Mouse (Mus musculus) brown adipose tissue, adult 24 weeks (tissue): Measurements from ENCODE around the gene Cdc42ep1. TPM values are rescaled to one million over a fixed set of nuclear protein-coding genes. Genes with fewer than 3 reads are reported as not detected.
A peak's percentile ranks its signal among the peaks of the same experiment; 100 is the strongest.

Experiments used
- H3K27ac ChIP-seq: fragments of 200-500 bp; replicated peaks from 2 replicates; pipeline ENCODE4 v1.5.1; 2012; ENCODE audit warnings: low read depth, mild to moderate bottlenecking, low read length
- H3K4me1 ChIP-seq: fragments of 200-500 bp; 2 replicates; pipeline ENCODE4 v1.6.1; 2012; ENCODE audit warnings: low read length, mixed read lengths; ENCODE audit not compliant: control insufficient read depth, insufficient read depth, insufficient read length
- H3K4me3 ChIP-seq: fragments of 200-500 bp; 2 replicates; pipeline ENCODE4 v1.5.1; 2012; ENCODE audit warnings: low read depth, mild to moderate bottlenecking, low read length, moderate library complexity; ENCODE audit not compliant: insufficient read depth
- polyA plus RNA-seq: library from polyadenylated mRNA; stranded (reverse); fragments of >200 nt; gene quantifications from 2 replicates; pipeline ENCODE4 v1.2.4, GENCODE M21; 2012; ENCODE audit not compliant: missing spikeins, insufficient read depth, insufficient read length

Gene Cdc42ep1
- polyA plus RNA-seq, 1 experiment = 18.4 TPM

DNA sequence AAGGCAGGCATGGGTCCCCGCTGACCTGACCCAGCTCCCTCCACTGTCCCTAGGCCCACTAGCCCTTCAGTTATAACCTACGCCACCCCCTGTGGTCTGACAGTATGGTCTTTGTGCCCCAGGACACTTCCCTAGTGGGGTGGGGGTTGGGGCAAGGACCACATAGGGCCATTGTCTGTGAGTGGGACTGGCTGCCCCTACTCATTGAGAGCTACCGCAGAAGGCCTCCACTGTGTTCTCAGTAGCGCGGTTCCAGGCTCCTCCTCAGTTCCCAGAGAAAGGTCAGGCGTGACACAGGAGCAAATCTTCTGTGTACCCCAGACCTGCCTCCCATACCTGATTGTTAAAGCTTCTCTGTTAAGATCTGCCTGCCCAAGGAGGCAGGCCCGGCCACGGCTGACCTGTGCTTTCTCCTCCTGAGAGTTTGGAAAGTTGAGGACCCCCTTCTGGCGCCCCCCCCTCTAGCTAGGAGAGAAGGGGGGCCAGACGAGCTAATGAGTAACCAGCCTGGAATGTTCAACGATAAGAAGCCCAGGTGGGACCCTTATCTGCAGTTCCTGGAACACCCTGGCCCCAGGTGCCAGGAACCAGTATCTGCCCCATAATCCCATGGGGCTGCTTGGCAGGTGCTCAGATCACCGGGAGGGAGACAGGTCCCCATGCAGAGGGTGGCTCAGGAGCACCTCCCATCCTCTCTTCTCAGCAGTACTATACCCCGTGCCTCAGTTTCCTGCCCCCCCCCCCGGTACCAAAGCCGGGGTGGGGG lies 7.8 kb downstream of the Cdc42ep1 start:
- peaks cover 5% of the 10 kb centered on the region for H3K4me1 ChIP-seq
- no peak overlapping the region for H3K4me3 ChIP-seq
- no peak overlapping the region for H3K27ac ChIP-seq

DNA sequence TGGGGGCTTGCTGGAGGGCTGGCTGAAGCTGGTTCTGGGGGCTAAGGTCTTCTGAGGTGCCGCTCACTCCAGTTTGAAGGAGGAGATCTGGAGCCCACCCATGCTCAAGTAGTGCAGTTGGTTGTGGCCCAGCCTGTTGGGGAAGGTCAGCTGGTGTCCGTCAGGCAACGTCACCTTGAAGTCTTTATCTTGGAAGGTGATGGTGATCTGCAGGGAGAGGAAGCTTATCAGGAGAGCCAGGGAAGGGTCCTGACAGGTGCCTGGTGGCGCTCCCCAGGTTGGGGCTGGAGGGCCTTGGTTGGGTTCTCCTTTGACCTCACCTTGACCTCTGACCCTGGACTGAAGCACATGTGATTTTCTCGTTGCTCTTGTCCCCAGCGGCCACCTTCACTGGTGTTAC lies 8.5 kb downstream of the Cdc42ep1 start:
- no peak overlapping the region for H3K4me3 ChIP-seq
- no peak overlapping the region for H3K27ac ChIP-seq
- peaks cover 5% of the 10 kb centered on the region for H3K4me1 ChIP-seq

DNA sequence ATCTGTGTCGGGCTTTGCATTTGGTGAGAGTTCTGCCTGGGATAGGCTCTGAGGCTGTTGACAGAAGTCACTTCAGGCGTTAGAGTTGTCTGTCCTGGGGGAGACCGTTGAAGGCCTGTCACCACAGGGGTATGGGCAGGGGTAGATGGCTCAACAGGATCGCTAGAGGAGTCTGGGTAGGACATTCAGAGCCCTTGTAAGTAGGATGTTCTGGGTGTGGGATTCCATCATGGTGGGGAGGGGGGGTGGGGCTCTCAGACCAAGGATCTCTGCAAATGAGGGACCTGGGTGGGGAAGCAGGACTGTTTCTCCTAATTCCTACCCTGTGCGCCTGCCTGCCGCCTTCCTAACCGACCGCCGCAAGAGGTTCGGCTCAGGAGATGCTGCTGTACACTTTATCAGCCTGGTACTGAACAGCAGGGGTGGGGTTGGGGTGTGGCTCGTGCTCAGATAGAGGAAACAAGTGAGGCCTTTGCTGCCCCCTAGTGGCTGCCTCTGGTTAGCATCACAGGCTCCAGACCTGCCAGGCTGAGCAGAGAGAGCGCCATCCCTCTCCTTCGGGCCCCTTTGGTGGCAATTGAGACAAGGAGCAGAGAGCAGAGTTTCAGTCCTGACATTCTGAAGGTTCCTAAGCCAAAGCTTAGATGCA lies 9.2 kb downstream of the Cdc42ep1 start:
- peaks cover 5% of the 10 kb centered on the region for H3K4me1 ChIP-seq
- H3K4me3 ChIP-seq = no peak overlapping the region
- H3K27ac ChIP-seq = no peak overlapping the region

DNA sequence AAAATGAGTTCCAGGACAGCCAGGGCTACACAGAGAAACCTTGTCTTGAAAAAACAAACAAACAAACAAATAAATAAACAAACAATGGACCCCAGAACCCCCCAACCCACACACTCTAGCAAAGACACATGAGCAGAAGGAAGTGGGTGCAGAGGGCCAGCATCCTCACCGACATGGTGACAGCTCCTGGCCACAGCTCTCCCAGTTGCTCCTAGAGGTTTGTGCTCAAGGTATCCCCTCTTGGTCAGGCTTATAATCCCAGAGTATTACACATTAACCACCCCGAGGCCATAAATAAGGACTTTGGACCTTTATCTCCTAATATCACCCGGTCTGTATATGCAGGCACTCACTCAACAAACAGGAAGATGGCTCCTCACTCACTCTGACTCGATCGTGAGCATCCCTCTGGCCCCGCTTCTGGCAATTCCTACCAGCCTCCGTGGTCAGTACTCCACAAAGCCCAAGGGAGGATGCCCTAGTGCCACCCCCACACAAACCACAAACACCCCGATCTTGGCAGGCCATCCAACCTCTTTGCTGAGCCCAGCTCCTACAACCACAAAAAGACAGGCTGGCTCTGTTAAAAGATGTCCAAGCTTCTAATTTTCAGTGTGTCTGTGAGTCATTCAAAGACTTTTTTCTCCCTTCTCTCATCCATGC lies 13.0 kb downstream of the Cdc42ep1 start, which contains the start of gene Lgals2:
Lgals2 (minus strand) TSS at position 227 of the 663 bp plus-strand sequence.
- H3K4me1 ChIP-seq = peaks cover 12% of the 10 kb centered on the region; the same call in 1 of the 2 replicates
- no peak within 1 kb of the TSS for H3K4me3 ChIP-seq
- H3K27ac ChIP-seq = no peak within 1 kb of the TSS

DNA sequence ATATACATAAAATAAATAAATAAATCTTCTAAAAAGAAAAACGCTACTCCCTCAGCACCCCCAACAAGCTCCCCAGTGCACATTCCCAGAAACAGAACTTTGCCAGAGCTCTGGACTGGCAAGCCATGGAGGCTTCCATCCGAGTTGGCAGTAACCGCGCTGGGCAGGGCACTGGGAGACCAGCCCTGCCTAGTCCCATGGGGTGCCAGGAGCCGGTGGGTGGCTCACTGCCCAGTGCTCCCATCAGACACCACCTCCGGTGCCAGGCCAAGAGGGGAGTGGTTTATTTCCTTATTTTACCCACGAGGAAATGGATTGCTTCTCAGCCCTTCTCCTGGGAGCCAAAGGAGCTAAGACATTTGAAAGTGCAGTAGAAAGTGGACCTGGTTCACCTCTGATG lies 14.6 kb downstream of the Cdc42ep1 start:
- Histone ChIP-seq H3K4me1 (peaks cover 12% of the 10 kb centered on the region; the same call in 1 of the 2 replicates), H3K4me3 (no peak overlapping the region), H3K27ac (no peak overlapping the region)

DNA sequence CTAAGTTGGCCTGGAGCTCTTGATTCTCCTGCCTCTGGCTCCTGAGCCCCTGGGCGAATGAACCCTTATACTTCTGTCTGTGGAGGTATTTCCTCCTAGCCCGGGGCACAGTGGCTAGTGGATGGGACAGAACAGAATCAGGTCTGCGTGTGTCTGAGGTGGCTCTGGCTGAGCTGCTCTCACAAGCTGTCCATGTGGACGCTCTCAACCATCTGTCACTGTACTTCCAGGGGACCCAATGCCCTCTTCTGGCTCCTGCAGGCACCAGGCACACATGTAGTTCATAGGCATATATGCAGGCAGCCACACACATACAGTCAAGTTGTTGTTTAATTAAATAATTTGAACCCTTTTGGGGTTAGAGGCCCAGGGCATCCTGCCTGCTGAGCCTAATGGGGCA lies 16.9 kb downstream of the Cdc42ep1 start:
- H3K27ac ChIP-seq = no peak overlapping the region
- no peak overlapping the region for H3K4me3 ChIP-seq
- H3K4me1 ChIP-seq = peaks cover 12% of the 10 kb centered on the region; the same call in 1 of the 2 replicates

DNA sequence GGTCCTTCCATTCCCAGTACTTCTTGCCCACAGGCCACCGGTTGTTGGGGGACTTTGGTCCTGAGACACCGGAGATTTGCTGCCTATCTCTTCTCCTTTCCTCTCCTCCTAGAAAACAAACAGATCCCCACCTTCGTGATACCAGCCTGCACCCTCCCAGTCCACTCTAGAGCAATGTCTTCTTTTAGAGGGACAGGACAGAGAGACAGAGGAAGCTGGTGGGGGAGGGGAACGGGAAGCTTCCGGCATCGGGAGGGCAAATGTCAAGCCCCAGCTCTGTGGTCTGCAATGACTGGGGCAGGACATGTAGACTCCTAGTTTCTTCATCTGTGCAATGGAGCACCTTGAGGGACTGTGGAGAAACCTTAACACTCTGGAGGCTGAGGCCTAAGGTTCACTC lies 17.3 kb downstream of the Cdc42ep1 start:
- H3K27ac ChIP-seq = no peak overlapping the region
- no peak overlapping the region for H3K4me3 ChIP-seq
- H3K4me1 ChIP-seq = peaks cover 12% of the 10 kb centered on the region; the same call in 1 of the 2 replicates

DNA sequence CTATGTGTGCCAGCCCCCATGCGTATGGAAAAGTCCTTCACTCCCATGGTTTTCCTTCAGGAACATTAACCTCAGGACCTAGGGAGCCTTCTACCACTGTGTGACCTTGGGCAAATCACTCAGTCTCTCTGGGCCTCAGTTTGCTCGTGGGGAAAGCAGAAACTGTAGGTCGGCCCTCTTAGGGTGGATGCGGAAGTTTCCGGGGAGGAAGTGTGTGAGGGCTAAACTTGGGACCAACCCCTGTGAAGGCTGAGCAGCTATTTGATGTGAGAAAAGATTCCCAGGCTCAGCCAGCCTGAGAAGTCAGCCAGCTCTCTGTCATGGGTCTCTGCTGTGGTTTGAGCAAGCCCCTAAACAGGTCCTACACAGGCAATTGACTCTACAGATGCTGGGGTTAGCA lies 19.9 kb downstream of the Cdc42ep1 start:
- no peak overlapping the region for H3K27ac ChIP-seq
- peaks cover 12% of the 10 kb centered on the region; the same call in 1 of the 2 replicates for H3K4me1 ChIP-seq
- no peak overlapping the region for H3K4me3 ChIP-seq

DNA sequence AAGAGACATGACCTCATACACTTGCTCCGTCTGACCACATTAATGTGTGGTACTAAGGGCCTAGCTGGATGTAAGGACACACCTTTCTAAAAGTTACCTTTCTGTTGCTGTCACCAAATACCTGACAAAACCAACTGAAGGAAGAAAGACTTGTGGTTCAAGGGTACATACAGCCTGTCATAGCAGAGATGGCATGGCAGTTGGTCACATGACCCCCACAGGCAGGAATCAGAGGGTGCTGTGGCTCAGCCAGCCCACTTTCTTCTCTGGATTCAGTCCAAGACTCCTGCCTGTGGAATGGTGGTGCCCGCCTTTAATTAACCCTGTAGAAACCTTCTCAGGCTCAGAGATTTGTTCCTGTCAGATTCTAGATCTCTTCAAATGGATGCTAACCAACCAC lies 20.7 kb downstream of the Cdc42ep1 start:
- Histone ChIP-seq H3K4me3 (no peak overlapping the region), H3K4me1 (peaks cover 8% of the 10 kb centered on the region; the same call in 1 of the 2 replicates), H3K27ac (no peak overlapping the region)

DNA sequence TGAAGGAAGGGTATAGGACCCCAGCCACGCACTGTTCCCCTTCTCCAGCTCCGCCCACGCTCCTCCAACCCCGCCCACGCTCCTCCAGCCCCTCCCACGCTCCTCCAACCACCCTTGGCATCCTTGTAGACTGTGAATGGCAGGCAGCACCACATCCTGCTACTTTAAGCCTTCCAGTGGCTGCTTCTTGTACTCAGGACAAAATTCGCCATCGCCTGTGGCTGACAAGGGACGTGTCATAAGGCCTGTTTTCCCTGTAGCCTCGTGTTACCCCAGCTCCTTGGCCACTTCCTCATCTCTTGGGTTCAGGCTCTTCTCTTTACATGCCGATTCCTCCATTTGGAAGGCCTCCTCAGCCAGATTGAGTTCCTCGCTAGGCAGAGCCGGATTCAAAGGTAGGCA lies 21.4 kb downstream of the Cdc42ep1 start:
- Histone ChIP-seq H3K4me3 (no peak overlapping the region), H3K27ac (no peak overlapping the region), H3K4me1 (peaks cover 11% of the 10 kb centered on the region; the same call in 1 of the 2 replicates)

DNA sequence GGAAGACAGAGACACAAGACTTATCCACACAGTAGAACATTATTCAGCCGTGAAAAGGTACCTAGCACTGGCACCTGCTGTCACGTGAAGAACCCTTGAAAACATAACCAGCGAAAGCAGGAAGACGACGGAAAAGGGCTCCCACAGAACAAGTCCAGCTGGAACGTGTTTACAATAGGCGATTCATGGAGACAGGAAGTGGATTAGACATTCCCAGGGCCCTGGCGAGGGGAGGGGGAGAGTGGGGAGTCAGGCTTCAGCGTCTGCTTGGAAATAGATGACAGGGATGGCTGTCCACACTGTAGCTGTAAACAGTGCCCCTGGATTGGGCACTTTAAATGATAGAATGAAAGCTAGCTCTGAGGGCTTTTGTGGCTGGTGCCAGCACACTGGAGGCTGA lies 26.0 kb downstream of the Cdc42ep1 start:
- H3K27ac ChIP-seq = peak overlapping the region; percentile 69
- peaks cover 6% of the 10 kb centered on the region; the same call in 1 of the 2 replicates for H3K4me1 ChIP-seq
- no peak overlapping the region for H3K4me3 ChIP-seq

DNA sequence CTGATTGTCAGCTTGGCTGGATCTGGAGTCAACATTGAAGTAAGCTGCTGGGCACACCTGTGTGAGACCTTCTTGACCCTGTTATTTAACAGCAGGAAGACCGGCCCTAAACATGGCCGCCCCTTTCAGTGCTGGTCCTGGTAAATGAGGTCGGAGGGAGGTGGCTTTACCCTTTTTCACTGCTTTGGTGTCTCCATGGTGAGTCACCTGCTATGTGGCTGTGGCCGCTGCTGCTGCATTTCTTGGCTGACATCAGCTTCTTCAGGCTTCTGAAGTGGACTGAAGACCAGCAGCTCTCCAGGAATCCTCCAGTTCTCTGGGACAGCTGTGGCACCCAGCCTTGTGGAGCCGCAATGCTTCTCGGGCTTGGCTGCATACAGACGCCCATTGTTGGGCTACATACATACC lies 26.4 kb downstream of the Cdc42ep1 start:
- no peak overlapping the region for H3K4me3 ChIP-seq

DNA sequence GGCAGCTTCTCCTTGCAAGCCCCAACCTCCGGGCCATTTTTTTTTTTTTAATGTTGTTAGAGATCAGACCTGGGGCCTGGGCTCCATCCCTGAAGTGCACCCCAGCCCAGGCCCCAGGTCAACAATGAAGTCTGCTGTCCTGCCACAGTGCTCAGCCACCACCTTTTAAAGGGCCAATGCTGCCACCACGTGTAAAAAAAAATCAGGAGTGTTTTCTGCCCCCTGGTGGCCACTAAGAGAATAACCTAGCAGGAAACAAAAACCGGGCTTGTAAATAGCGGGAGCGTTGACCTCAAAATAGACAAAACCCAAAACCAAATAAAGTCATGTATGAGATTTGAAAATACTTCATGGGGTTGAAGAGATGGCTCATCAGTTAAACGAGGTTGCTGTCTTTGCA lies 27.4 kb downstream of the Cdc42ep1 start:
- peaks cover 6% of the 10 kb centered on the region; the same call in 1 of the 2 replicates for H3K4me1 ChIP-seq
- no peak overlapping the region for H3K4me3 ChIP-seq
- no peak overlapping the region for H3K27ac ChIP-seq

More for the DNA sequence above, 26.4 kb downstream of the Cdc42ep1 start:
- Histone ChIP-seq H3K27ac (peak overlapping the region; percentile 69), H3K4me1 (peaks cover 6% of the 10 kb centered on the region; the same call in 1 of the 2 replicates)

DNA sequence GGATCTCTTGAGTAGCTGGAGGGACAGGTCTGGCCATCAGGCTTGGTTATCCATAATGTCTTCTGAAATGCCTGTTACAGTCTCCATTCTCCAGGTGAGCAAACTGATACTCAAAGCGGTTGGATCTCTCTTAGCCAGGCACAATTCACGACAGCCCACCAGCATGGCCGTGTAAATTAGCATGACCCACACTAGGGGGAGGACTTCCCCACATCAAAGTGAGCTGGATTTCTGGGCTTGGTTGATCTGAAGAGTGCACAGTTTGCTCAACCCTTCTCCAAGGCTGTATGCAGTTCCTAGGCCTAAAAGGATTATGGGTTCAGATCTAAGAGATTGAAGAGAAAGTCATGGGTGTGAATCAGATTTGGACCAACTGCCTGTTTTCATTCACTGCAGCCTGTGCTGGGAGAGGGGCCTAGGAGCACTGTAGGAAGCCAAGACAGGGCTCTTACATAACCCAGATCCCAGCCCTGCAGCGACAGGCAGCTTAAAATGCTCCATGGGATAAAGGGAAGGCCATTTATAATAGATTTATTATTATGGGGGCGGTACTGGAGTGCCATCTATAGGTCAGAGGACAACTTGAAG lies 29.7 kb downstream of the Cdc42ep1 start:
- H3K4me3 ChIP-seq = no peak overlapping the region
- peaks cover 6% of the 10 kb centered on the region; the same call in 1 of the 2 replicates for H3K4me1 ChIP-seq
- no peak overlapping the region for H3K27ac ChIP-seq
